Mouse (Mus musculus): ENCODE data around the gene Dyrk1a. TPM values are rescaled to one million over a fixed set of nuclear protein-coding genes. Genes with fewer than 3 reads are reported as not detected.
A peak's percentile ranks its signal among the peaks of the same experiment; 100 is the strongest.

Dyrk1a gene
- polyA plus RNA-seq, 1 experiment from 2014 or later: 8.3 TPM

DNA sequence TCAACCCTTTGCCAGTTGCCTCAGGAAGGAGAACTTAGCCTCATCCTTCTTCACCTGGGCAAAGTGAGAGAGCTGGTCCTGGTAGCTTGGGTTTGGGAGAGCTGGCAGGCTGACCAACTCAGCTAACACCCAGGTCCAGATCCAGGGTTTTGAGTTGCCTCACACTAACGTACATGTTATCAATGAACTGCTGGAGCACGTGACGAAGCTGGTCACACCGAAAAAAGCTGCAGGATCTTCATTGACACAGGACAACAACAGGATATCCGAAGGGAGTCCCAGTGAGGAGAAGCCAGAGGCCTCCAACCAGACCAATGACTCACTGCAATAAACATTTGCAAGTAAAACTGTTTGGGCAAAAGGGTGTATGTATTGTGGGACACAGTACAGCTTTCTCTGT is 9.2 kb upstream of the Dyrk1a start:
- no peak for ATAC-seq (ENCODE audit: insufficient number of reproducible peaks, low FRiP score, low TSS enrichment, low read depth)
- WGBS: 73% methylated on average over 5 of the region's 5 CpGs
- H3K36me3 ChIP-seq: no peaks in the 10 kb centered on the region
- no peak overlapping the region for H3K9ac ChIP-seq
- no peaks in the 10 kb centered on the region for H3K9me3 ChIP-seq
- H3K4me3 ChIP-seq: no peak overlapping the region
- H3K27me3 ChIP-seq: no peaks in the 10 kb centered on the region
- no peak overlapping the region for H3K27ac ChIP-seq
- no peaks in the 10 kb centered on the region for H3K4me1 ChIP-seq
- no peak overlapping the region for H3K4me2 ChIP-seq

DNA sequence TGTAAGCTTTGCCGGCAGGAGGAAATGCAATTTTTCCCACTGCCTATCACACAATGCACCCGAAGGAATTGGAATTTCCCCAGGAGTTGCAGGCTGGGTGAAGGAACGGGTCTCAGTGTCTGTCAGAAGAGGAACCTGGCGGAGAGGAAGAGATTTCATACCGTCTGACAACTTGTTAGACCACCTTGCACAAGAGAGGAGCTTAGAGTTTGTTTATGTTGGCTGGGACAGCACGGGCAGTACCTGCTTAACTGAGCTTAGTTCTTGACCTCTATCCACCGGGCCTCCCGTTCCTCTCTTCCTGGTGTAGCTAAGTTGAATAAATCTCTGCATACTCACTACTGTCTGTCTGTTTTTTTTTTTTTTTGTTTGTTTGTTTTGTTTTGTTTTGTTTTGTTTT is 3.7 kb upstream of the Dyrk1a start:
- Histone ChIP-seq H3K27ac (no peak overlapping the region), H3K36me3 (no peaks in the 10 kb centered on the region)
- 54% methylated on average over 8 of the region's 8 CpGs for WGBS

DNA sequence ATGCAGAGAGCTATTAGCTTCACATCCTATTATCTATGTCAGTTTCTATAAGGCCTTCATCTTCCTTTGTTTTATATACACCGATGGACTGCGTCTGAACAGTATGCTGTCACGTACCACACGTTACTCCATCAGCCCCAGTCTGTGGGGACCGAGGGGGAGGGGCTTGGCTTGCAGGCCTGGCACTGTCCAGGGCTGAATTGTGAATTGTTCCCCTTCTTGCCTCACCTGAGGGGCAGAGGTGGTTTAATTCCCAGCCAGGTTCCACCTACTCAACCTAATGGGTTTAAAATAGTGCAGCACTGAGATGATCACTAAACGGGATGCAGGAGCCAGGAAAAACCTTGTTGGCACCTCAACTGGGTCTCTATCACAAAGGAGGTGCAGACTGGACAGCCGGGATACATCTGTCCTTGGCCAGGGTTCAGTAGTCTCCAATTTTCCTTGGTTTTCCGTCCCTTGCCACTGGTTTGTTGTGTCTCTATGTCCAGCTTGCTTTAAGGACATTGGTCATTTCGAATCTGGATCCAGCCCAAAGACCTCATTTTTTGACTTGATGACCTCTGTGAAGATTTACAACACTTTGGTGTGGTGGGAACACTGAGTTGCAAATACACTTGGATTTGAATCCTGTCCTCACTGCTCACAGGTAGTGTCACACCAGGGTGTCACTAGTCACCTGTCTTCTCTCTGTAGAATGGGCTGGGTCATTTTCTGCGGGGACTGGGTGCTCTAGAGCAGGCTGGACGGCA is 2.8 kb upstream of the Dyrk1a start:
- Histone ChIP-seq H3K9ac (no peak overlapping the region), H3K27ac (no peak overlapping the region), H3K36me3 (no peaks in the 10 kb centered on the region), H3K9me3 (no peaks in the 10 kb centered on the region), H3K4me3 (no peak overlapping the region), H3K4me2 (no peak overlapping the region), H3K27me3 (no peaks in the 10 kb centered on the region), H3K4me1 (peaks cover 5% of the 10 kb centered on the region)
- WGBS: 84% methylated on average over 11 of the region's 11 CpGs
- ATAC-seq (ENCODE audit: insufficient number of reproducible peaks, low FRiP score, low TSS enrichment, low read depth): no peak

More for the DNA sequence above, 3.7 kb upstream of the Dyrk1a start:
- Histone ChIP-seq H3K4me2 (no peak overlapping the region), H3K4me1 (0 out of 2 replicates have a peak, but pooled peaks cover under 1% of the 10 kb centered on the region), H3K9me3 (no peaks in the 10 kb centered on the region), H3K27me3 (no peaks in the 10 kb centered on the region), H3K4me3 (no peak overlapping the region), H3K9ac (no peak overlapping the region)
- no peak for ATAC-seq (ENCODE audit: insufficient number of reproducible peaks, low FRiP score, low TSS enrichment, low read depth)

DNA sequence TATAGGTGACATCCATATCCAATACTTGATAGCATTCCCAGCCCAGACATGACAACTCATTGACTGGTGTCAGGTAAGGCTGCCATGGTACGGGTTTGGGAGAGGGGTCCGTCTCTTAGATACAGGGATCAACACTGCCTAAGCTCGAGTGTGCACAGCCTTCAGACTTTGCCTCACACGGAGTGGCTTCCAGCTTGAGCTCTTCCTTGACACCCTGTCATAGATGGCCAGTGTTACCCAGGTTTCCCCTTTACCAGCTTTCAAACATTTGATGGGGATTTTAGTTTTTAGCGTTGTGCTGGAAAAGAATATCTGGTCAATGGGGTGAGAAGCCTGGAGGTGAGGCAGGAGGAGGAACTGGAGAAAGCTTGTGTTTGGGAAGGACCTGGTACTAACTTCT is 2.1 kb upstream of the Dyrk1a start:
- WGBS: 79% methylated on average over 5 of the region's 5 CpGs
- peaks cover 11% of the 10 kb centered on the region for H3K4me1 ChIP-seq
- H3K27me3 ChIP-seq: no peaks in the 10 kb centered on the region
- no peak overlapping the region for H3K9ac ChIP-seq
- ATAC-seq (ENCODE audit: insufficient number of reproducible peaks, low FRiP score, low TSS enrichment, low read depth): no peak
- H3K27ac ChIP-seq: peak overlapping the region; percentile 100; the same call in 1 of the 2 replicates
- no peak overlapping the region for H3K4me2 ChIP-seq
- no peak overlapping the region for H3K4me3 ChIP-seq
- no peaks in the 10 kb centered on the region for H3K9me3 ChIP-seq
- H3K36me3 ChIP-seq: no peaks in the 10 kb centered on the region

DNA sequence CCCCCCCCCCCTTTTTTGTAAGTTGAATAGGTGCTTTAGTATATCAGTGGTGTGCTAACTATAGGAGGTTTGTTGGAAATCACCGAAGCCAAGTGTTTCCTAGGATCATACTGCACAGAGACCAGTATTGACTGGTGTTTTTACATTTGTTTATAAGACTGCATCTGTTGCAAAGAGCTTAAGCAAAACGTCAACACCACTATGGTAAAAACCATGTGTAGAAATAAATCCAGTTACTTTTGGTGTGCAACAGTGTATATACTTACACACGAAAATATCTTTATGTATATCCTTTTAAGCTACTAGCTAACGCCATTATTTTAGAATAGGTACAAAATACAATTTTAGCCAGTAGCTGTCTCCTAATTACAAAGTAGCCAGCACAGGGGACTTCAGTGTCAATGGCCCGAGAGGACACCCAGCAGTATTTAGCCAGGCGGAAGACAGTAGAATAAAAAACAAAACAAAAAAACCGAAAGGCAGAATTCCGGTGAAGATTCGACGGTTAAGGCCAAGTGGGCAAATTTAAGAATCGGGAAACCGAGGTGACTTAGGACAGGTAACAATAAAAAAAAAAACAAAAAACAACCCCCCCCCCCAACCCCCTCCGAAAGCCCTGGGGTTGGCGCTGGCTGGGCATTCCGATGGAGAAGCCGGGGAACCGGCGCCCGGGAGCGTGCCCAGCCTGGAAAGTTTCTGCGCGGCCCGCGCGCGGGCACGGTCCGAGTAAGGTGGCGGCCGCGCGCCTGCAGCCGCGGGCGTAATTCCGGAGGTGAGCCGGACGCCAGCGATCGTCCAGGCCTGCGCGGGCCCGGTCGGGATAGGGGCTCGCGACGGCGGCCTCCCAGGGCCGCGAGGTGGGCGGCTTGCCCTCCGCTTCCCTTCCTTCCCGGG is 1.2 kb upstream of the Dyrk1a start:
- Histone ChIP-seq H3K27me3 (no peaks in the 10 kb centered on the region), H3K4me2 (peak overlapping the region; percentile 44)
- WGBS: 2% methylated on average over 53 of the region's 53 CpGs

DNA sequence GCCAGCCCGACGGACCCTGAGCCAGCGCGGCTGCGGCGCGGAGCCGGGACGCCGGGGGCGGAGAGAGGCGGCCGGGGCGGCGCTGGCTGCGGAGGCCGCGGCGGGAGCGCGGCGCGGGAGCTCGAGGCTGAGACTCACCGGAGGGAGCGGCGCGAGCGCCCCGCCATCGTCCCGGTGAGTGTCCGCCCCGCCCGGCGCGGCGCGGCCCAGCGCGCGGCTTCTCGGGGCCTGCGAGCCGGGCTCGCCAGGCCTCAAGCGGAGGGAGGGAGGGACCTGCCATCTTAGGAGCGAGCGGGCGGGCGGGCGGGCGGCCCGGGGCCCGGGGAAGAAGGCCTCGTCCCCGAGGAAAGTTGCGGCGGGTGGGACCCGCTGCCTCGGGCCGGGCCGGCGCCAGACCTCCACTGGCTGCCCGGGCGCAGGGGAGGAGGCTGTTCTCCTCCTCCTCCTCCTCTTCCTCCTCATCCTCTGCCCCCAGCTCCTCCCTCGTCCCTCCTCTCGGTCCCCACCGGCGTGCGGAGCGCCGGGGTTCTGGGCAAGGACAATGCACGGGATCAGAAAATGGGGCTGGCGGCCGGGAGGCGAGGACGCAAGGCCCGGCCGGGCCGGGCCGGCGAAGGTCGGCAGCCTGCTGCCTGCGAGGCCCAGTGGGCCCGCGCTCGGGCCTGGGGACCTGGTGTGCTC is 691 bp downstream of the Dyrk1a start:
- H3K27me3 ChIP-seq: no peaks in the 10 kb centered on the region
- peak overlapping the region; percentile 47 for H3K4me2 ChIP-seq
- peak overlapping the region; percentile 99 for H3K9ac ChIP-seq
- WGBS: 1% methylated on average over 31 of the region's 88 CpGs
- H3K4me1 ChIP-seq: peaks cover 18% of the 10 kb centered on the region
- no peaks in the 10 kb centered on the region for H3K36me3 ChIP-seq
- H3K4me3 ChIP-seq: peak overlapping the region; percentile 96
- ATAC-seq (ENCODE audit: insufficient number of reproducible peaks, low FRiP score, low TSS enrichment, low read depth): no peak
- no peaks in the 10 kb centered on the region for H3K9me3 ChIP-seq
- peak overlapping the region; percentile 100 for H3K27ac ChIP-seq

More for the DNA sequence above, 1.2 kb upstream of the Dyrk1a start:
- peak overlapping the region; percentile 100 for H3K27ac ChIP-seq
- peaks cover 13% of the 10 kb centered on the region for H3K4me1 ChIP-seq
- peak overlapping the region; percentile 65 for H3K9ac ChIP-seq
- peak overlapping the region; percentile 96 for H3K4me3 ChIP-seq
- H3K9me3 ChIP-seq: no peaks in the 10 kb centered on the region
- ATAC-seq (ENCODE audit: insufficient number of reproducible peaks, low FRiP score, low TSS enrichment, low read depth): peak; percentile 81
- H3K36me3 ChIP-seq: no peaks in the 10 kb centered on the region

DNA sequence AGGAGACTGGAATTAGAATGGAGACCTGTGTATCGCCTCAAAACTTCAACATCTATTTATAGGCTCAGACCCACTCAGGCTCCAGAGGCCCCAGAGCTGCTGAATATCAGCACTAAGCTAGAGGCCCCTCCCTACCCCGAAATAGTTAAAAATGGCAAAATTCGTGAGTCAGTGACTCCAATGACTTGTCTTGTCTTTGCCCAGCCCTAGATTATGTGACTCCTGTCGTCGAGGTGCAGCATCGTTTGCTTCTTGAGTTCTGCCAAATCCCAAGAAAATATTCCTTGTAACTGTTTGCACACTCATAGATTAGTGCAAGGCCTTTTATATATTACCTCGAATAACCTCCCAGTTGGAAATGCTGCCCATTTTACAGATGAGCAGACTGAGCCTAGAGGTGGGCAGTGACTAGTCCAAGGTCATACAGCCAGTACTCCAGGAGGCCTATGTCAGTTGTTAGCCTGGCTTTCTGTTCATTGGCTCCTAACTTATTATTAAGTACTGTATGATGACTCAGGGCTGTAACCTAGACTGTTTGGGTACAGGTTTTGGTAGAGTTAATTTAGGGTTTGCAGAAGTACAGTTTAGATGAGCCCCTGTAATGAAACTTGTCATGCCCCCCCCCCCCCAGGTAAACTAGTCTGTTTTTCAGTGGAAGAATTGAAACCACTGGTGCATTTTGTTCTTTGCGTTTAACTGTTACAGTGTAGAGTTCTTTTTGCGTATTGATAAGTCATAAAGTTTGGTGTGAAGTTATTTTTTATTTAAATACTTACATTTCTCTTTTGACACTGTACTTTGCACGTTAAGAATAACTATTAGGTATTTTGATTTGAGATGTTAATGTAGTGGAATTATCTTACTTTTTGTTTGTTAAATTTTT is 1.5 kb downstream of the Dyrk1a start:
- WGBS: 21% methylated on average over 10 of the region's 10 CpGs
- H3K4me1 ChIP-seq: peaks cover 24% of the 10 kb centered on the region
- ATAC-seq (ENCODE audit: insufficient number of reproducible peaks, low FRiP score, low TSS enrichment, low read depth): no peak

DNA sequence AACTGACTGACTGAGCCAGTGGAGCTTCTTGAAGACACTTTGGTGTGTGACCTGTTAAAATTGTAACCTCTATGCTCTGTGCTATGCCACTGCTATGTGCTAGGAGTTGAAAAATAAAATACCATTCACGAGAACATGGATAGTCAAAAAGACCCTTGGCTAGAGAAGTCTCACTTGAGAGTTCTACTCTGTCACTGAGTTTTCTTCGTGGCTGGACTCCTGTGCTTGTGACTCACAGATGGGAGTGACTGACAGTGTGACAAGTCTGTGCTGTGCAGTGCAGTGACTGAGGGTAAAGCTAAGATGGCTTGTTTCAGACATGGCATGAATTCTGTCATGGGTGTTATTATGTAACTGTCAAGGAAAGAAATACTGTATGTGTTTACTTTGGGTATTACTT is 2.6 kb downstream of the Dyrk1a start:
- Histone ChIP-seq H3K27me3 (no peaks in the 10 kb centered on the region), H3K4me3 (no peak overlapping the region), H3K9me3 (no peaks in the 10 kb centered on the region), H3K36me3 (no peaks in the 10 kb centered on the region), H3K4me2 (peak overlapping the region; percentile 17), H3K27ac (0 out of 2 replicates have a peak overlapping the region, but pooled peaks have one; percentile 27), H3K4me1 (peaks cover 32% of the 10 kb centered on the region), H3K9ac (no peak overlapping the region)
- WGBS: 36% methylated on average over 2 of the region's 2 CpGs
- ATAC-seq (ENCODE audit: insufficient number of reproducible peaks, low FRiP score, low TSS enrichment, low read depth): no peak

More for the DNA sequence above, 1.5 kb downstream of the Dyrk1a start:
- H3K9me3 ChIP-seq: no peaks in the 10 kb centered on the region
- H3K4me3 ChIP-seq: peak overlapping the region; percentile 96
- H3K36me3 ChIP-seq: no peaks in the 10 kb centered on the region
- peak overlapping the region; percentile 47 for H3K4me2 ChIP-seq
- H3K27ac ChIP-seq: peak overlapping the region; percentile 100
- H3K9ac ChIP-seq: peak overlapping the region; percentile 99
- no peaks in the 10 kb centered on the region for H3K27me3 ChIP-seq

DNA sequence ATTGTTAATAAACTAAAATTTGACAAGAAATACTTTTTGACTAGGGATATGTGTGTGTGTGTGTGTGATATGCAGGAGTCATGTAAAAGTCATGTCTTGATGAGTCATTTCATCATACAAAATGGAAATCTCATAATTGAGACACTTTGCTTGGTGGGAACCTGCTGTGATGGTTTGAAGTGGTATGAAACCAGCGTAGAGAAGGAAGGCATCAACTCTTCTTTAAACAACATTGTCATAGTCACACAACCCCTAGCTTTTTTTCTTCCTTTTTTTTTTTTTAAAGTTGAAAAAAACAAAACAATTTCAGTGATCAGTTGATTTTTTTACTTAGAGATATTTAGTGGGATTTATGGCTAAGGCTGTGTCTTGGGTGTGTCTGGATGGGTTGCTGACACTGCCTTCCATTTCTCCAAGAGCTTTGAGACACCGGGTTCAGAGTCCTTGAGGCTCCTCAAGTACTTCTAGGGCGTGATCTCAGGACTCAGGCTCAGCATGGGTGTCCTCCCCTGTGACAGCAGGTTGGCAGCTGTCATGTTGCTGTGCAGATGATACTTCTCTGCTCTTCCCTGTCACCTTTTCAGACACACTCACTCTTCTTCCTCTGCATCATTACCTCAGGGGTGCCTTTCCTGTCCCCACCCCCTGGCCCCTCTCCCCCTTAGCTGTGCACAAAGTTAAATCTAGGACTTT is 4.4 kb downstream of the Dyrk1a start:
- no peak overlapping the region for H3K4me2 ChIP-seq
- H3K9ac ChIP-seq: no peak overlapping the region
- ATAC-seq (ENCODE audit: insufficient number of reproducible peaks, low FRiP score, low TSS enrichment, low read depth): no peak
- 80% methylated on average over 3 of the region's 3 CpGs for WGBS
- peaks cover 44% of the 10 kb centered on the region for H3K4me1 ChIP-seq
- H3K36me3 ChIP-seq: no peaks in the 10 kb centered on the region
- H3K4me3 ChIP-seq: no peak overlapping the region
- no peak overlapping the region for H3K27ac ChIP-seq
- no peaks in the 10 kb centered on the region for H3K9me3 ChIP-seq
- H3K27me3 ChIP-seq: no peaks in the 10 kb centered on the region

DNA sequence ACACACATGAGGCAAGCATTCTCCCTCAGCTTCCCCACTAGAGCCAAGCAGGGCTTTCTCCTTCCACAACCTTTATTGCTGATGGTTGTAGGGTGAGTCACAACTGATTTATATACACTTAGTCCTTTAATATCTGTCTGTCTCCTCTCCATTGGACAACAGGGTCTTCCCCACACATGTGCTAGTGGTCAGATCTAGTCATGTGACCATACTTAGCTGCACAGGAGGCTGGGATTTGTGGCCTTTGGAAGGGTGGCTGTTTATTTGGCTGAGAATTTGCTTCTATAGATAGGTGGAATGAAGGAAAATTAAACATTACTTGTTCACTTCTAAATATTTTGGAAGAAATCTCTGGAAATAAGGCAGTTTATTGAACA is 4.9 kb downstream of the Dyrk1a start:
- no peak overlapping the region for H3K27ac ChIP-seq
- ATAC-seq (ENCODE audit: insufficient number of reproducible peaks, low FRiP score, low TSS enrichment, low read depth): no peak
- H3K4me3 ChIP-seq: no peak overlapping the region
- H3K27me3 ChIP-seq: no peaks in the 10 kb centered on the region
- H3K9ac ChIP-seq: no peak overlapping the region
- no peak overlapping the region for H3K4me2 ChIP-seq
- no peaks in the 10 kb centered on the region for H3K9me3 ChIP-seq
- H3K36me3 ChIP-seq: no peaks in the 10 kb centered on the region
- peaks cover 48% of the 10 kb centered on the region for H3K4me1 ChIP-seq

All from limb, embryonic 15.5 days (tissue).